Mouse (Mus musculus) bone marrow macrophage, adult 2 months (primary cell): ENCODE data around the gene Angel1.

Experiments used
- CTCF ChIP-seq: IDR thresholded peaks from 2 replicates; pipeline ENCODE4 v1.5.1; 2012; ENCODE audit warnings: low read depth, mild to moderate bottlenecking, low read length, moderate library complexity
- POLR2A ChIP-seq: IDR thresholded peaks from 2 replicates; pipeline ENCODE4 v1.6.1; 2012; ENCODE audit warnings: mild to moderate bottlenecking, low read depth, low read length, borderline replicate concordance

DNA sequence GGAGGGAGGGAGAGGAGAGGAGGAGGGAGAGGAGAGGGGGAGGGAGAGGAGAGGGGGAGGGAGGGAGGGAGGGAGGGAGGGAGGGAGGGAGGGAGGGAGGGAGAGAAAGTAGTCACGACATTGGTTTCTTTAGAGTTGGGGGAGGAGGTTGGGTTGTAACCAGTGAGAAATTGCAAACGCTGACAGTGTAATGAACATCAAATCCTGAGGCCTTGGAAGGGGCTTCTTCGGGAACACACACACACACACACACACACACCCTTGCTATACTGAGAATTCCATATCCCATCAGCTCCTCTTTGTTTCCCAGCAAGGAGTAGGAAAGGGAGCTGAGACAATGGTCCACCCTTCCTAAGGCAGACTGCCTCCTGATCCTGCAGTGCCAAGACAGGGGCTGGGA, 46.3 kb upstream of the Angel1 start:
- no peak for TF ChIP-seq POLR2A
- no peak for TF ChIP-seq CTCF
